ENCODE assay signal across 8 mouse cellular contexts in the genomic region with DNA sequence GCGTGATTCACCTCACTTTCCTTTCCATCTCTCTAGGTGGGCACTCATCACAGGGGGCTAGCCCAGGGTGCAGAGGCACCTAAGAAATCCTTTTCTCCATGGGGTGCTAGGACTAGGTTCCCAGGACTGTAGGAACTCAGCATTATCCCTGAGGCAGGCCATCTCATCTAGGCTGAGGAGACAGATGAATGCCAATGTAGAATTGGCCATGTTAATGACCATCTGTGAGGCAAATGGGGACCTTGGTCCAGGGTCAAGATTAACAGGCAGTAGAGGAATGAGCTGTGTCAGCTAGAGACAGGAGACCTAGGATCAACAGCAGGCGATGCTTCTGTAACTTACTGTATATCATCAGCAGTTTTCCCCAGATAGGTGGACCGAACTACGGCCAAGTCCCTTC. TPM values are rescaled to one million over a fixed set of nuclear protein-coding genes. Genes with fewer than 3 reads are reported as not detected.
A peak's percentile ranks its signal among the peaks of the same experiment; 100 is the strongest.
DNase-seq lines count a peak whose midpoint lies in the region; ATAC-seq and TF ChIP-seq lines count a peak whose summit lies in the region.
"Had no signal": no experiment of that assay in that cellular context is flagged by ENCODE, and none has a peak within 500 bp of the region (broad histone marks: within the 10 kb centered on the region; RNA-seq: fewer than 3 reads in every experiment).

No protein-coding gene starts in this region.

- TF ChIP-seq CTCF in small intestine, adult 2 months (IDR thresholded peaks at IDR 0.05; ENCODE audit: extremely low read depth, insufficient read length, insufficient replicate concordance, low read depth, low read length), result no peak

- no peak for TF ChIP-seq POLR2A in small intestine, adult 2 months (IDR thresholded peaks at IDR 0.05; ENCODE audit: low read depth, low read length)

- peaks cover 10% of the 10 kb centered on the region; the same call in 1 of the 2 replicates for H3K36me3 ChIP-seq in lung, embryonic 16.5 days (ENCODE audit: control insufficient read depth, insufficient read depth, low read length)
- H3K36me3 ChIP-seq in embryonic facial prominence, embryonic 13.5 days, result peaks cover 40% of the 10 kb centered on the region
- H3K36me3 ChIP-seq in kidney, embryonic 14.5 days (ENCODE audit: control insufficient read depth, insufficient read depth, low read length), result peaks cover 6% of the 10 kb centered on the region; the same call in 1 of the 2 replicates
- H3K36me3 ChIP-seq in small intestine, adult 2 months (ENCODE audit: control insufficient read depth, insufficient read depth, low read length), result peaks cover 37% of the 10 kb centered on the region
- H3K36me3 ChIP-seq: neural tube, embryonic 12.5 days had no signal

- peak overlapping the region; percentile 57 for H3K4me2 ChIP-seq in lung, embryonic 16.5 days (ENCODE audit: low read depth, low read length)
- peak overlapping the region; percentile 84 for H3K4me2 ChIP-seq in embryonic facial prominence, embryonic 13.5 days
- H3K4me2 ChIP-seq in kidney, embryonic 14.5 days (replicated peaks; ENCODE audit: low read depth, low read length), result peak overlapping the region; percentile 83; the same call in 1 of the 2 replicates

- peaks cover 17% of the 10 kb centered on the region for H3K4me1 ChIP-seq in lung, embryonic 16.5 days (replicated peaks; ENCODE audit: control insufficient read depth, insufficient read depth, low read length)
- H3K4me1 ChIP-seq in embryonic facial prominence, embryonic 13.5 days, result peaks cover 16% of the 10 kb centered on the region
- peaks cover 10% of the 10 kb centered on the region; the same call in 1 of the 2 replicates for H3K4me1 ChIP-seq in kidney, embryonic 14.5 days (ENCODE audit: control insufficient read depth, insufficient read depth, low read length)
- peaks cover 20% of the 10 kb centered on the region for H3K4me1 ChIP-seq in small intestine, adult 2 months (ENCODE audit: control insufficient read depth, insufficient read depth, insufficient read length, low read length)

- no peaks in the 10 kb centered on the region for H3K27me3 ChIP-seq in lung, embryonic 16.5 days (ENCODE audit: control insufficient read depth, insufficient read depth, low read depth, low read length)
- no peaks in the 10 kb centered on the region for H3K27me3 ChIP-seq in embryonic facial prominence, embryonic 13.5 days
- no peaks in the 10 kb centered on the region for H3K27me3 ChIP-seq in kidney, embryonic 14.5 days (ENCODE audit: control insufficient read depth, insufficient read depth, low read length)
- H3K27me3 ChIP-seq in small intestine, adult 2 months (ENCODE audit: control insufficient read depth, insufficient read depth, low read length), result no peaks in the 10 kb centered on the region
- H3K27me3 ChIP-seq: neural tube, embryonic 12.5 days had no signal

- H3K4me3 ChIP-seq in lung, embryonic 16.5 days (ENCODE audit: low read length), result peak overlapping the region; percentile 70; the same call in 1 of the 2 replicates
- H3K4me3 ChIP-seq in embryonic facial prominence, embryonic 13.5 days, result peak overlapping the region; percentile 61
- no peak overlapping the region; the same call in 1 of the 2 replicates for H3K4me3 ChIP-seq in kidney, embryonic 14.5 days (ENCODE audit: low read length)
- H3K4me3 ChIP-seq in small intestine, adult 2 months (ENCODE audit: low read depth, low read length), result peak overlapping the region; percentile 70

- no peak for ATAC-seq in lung, embryonic 16.5 days (ENCODE audit: low read depth)
- no peak for ATAC-seq in embryonic facial prominence, embryonic 13.5 days (ENCODE audit: insufficient number of reproducible peaks, insufficient read depth, low FRiP score, low TSS enrichment, low read depth)
- ATAC-seq in kidney, embryonic 14.5 days (ENCODE audit: low FRiP score, low TSS enrichment), result no peak

- no peak overlapping the region for H3K27ac ChIP-seq in lung, embryonic 16.5 days (ENCODE audit: low read length)
- H3K27ac ChIP-seq in embryonic facial prominence, embryonic 13.5 days, result no peak overlapping the region
- no peak overlapping the region for H3K27ac ChIP-seq in kidney, embryonic 14.5 days (ENCODE audit: low read depth, low read length)
- peak overlapping the region; percentile 92 for H3K27ac ChIP-seq in small intestine, adult 2 months (ENCODE audit: insufficient read depth, low read depth, low read length)
- H3K27ac ChIP-seq: neural tube, embryonic 12.5 days had no signal

- H3K9me3 ChIP-seq in lung, embryonic 16.5 days (ENCODE audit: control insufficient read depth, low read length), result no peaks in the 10 kb centered on the region
- H3K9me3 ChIP-seq in embryonic facial prominence, embryonic 13.5 days, result no peaks in the 10 kb centered on the region
- H3K9me3 ChIP-seq in kidney, embryonic 14.5 days (ENCODE audit: control insufficient read depth, low read length), result no peaks in the 10 kb centered on the region
- H3K9me3 ChIP-seq: neural tube, embryonic 12.5 days had no signal

- H3K9ac ChIP-seq in lung, embryonic 16.5 days (ENCODE audit: low read length), result peak overlapping the region; percentile 83; the same call in 1 of the 2 replicates
- H3K9ac ChIP-seq in embryonic facial prominence, embryonic 13.5 days, result peak overlapping the region; percentile 82
- H3K9ac ChIP-seq in kidney, embryonic 14.5 days (ENCODE audit: low read depth, low read length), result peak overlapping the region; percentile 58; the same call in 1 of the 2 replicates

- intact Hi-C loops in left cerebral cortex, postnatal 14 days (cut with DNase I), result loop anchor here (10.0 kb wide), 1 partner anchor 215 kb away; no protein-coding TSS in a partner anchor

- 75% methylated on average over 4 of the region's 4 CpGs for WGBS in lung, embryonic 16.5 days
- 83% methylated on average over 4 of the region's 4 CpGs for WGBS in embryonic facial prominence, embryonic 13.5 days
- 81% methylated on average over 4 of the region's 4 CpGs for WGBS in kidney, embryonic 14.5 days
- 61% methylated on average over 4 of the region's 4 CpGs for WGBS in small intestine, adult 2 months

- DNase-seq in lung, postnatal 25 days (ENCODE audit: low spot score), result no peak
- no peak for DNase-seq in MN1 (ENCODE audit: low spot score)
- no peak for DNase-seq in left cerebral cortex, postnatal 14 days (ENCODE audit: low spot score in 2 of 2)

RNA-seq across cellular contexts. Expression of a gene that starts 1.4 kb away (rescaled TPM):
- polyA plus RNA-seq in lung, embryonic 16.5 days (2015; fragmentation: Nextera tagmentation; extraction: Ambion mirVana), result 37.3 and 43.3 TPM in 2 replicates
- polyA plus RNA-seq in embryonic facial prominence, embryonic 13.5 days (2015; fragmentation: Nextera tagmentation; extraction: Ambion mirVana), result 33.2 and 33.7 TPM in 2 replicates
- 30.0 and 46.5 TPM in 2 replicates for polyA plus RNA-seq in kidney, embryonic 14.5 days (2014; fragmentation: Nextera tagmentation; extraction: Ambion mirVana)
- polyA plus RNA-seq in small intestine, adult 2 months (2012; rRNA removed), result 67.7 and 167 TPM in 2 replicates
- total RNA-seq in left cerebral cortex, postnatal 14 days (2021), result 10 to 100 TPM; 69.2 to 75.4 TPM

RNA-seq across cellular contexts. Expression of a gene that starts 30.1 kb away (rescaled TPM):
- 13.4 and 14.0 TPM in 2 replicates for polyA plus RNA-seq in lung, embryonic 16.5 days (2015; fragmentation: Nextera tagmentation; extraction: Ambion mirVana)
- 36.2 and 36.8 TPM in 2 replicates for polyA plus RNA-seq in embryonic facial prominence, embryonic 13.5 days (2015; fragmentation: Nextera tagmentation; extraction: Ambion mirVana)
- polyA plus RNA-seq in kidney, embryonic 14.5 days (2014; fragmentation: Nextera tagmentation; extraction: Ambion mirVana), result 14.7 and 18.3 TPM in 2 replicates
- polyA plus RNA-seq in small intestine, adult 2 months (2012; rRNA removed), result 3.3 and 7.2 TPM in 2 replicates
- total RNA-seq in left cerebral cortex, postnatal 14 days (2021), result 10 to 100 TPM; 48.5 to 52.2 TPM

RNA-seq across cellular contexts. Expression of a gene that starts 36.8 kb away (rescaled TPM):
- 23.3 and 25.8 TPM in 2 replicates for polyA plus RNA-seq in lung, embryonic 16.5 days (2015; fragmentation: Nextera tagmentation; extraction: Ambion mirVana)
- 7.0 and 9.2 TPM in 2 replicates for polyA plus RNA-seq in embryonic facial prominence, embryonic 13.5 days (2015; fragmentation: Nextera tagmentation; extraction: Ambion mirVana)
- 13.9 and 20.9 TPM in 2 replicates for polyA plus RNA-seq in kidney, embryonic 14.5 days (2014; fragmentation: Nextera tagmentation; extraction: Ambion mirVana)
- polyA plus RNA-seq in small intestine, adult 2 months (2012; rRNA removed), result 91.0 and 156 TPM in 2 replicates
- 10 to 100 TPM; 12.2 to 15.5 TPM for total RNA-seq in left cerebral cortex, postnatal 14 days (2021)

RNA-seq across cellular contexts. Expression of a gene that starts 48.9 kb away (rescaled TPM):
- 8.2 and 8.3 TPM in 2 replicates for polyA plus RNA-seq in lung, embryonic 16.5 days (2015; fragmentation: Nextera tagmentation; extraction: Ambion mirVana)
- polyA plus RNA-seq in embryonic facial prominence, embryonic 13.5 days (2015; fragmentation: Nextera tagmentation; extraction: Ambion mirVana), result 13.2 and 13.5 TPM in 2 replicates
- polyA plus RNA-seq in kidney, embryonic 14.5 days (2014; fragmentation: Nextera tagmentation; extraction: Ambion mirVana), result 12.0 and 14.6 TPM in 2 replicates
- polyA plus RNA-seq in small intestine, adult 2 months (2012; rRNA removed), result 17.0 and 29.4 TPM in 2 replicates
- total RNA-seq in left cerebral cortex, postnatal 14 days (2021), result 100 to 1,000 TPM; 505 to 506 TPM
